Mouse (Mus musculus) forebrain, embryonic 14.5 days (tissue): ENCODE measurements around the gene Tbkbp1. TPM values are rescaled to one million over a fixed set of nuclear protein-coding genes. Genes with fewer than 3 reads are reported as not detected.
A peak's percentile ranks its signal among the peaks of the same experiment; 100 is the strongest.
"Not testable (repeated sequence)": the region's sequence is repeated elsewhere in the genome, so short reads cannot be mapped to it uniquely, and the experiment has no call there.

Experiments used
- ATAC-seq: fragments of 200-750 bp; cut with Nextera tagmentation; 2 replicates; pipeline ENCODE4 v1.8.0; 2017; ENCODE audit warnings: mild to moderate bottlenecking, moderate library complexity
- DNase-seq: peaks from one replicate; pipeline ENCODE4 v3.0.0-alpha.2; 2015; ENCODE audit warnings: low spot score
- H3K27ac ChIP-seq: fragments of 300-500 bp; sonication (generic); 2 replicates; pipeline ENCODE4 v1.5.1; 2014; ENCODE audit warnings: low read depth, mild to moderate bottlenecking, control low read depth, low read length, moderate library complexity
- H3K27me3 ChIP-seq: fragments of 300-500 bp; sonication (generic); replicated peaks from 2 replicates; pipeline ENCODE4 v1.6.1; 2014; ENCODE audit warnings: low read length, control low read depth, mixed read lengths; ENCODE audit not compliant: control insufficient read depth, insufficient read depth
- H3K36me3 ChIP-seq: fragments of 300-500 bp; sonication (generic); 2 replicates; pipeline ENCODE4 v1.6.1; 2014; ENCODE audit warnings: low read length, control low read depth; ENCODE audit not compliant: control insufficient read depth, insufficient read depth
- H3K4me1 ChIP-seq: fragments of 300-500 bp; sonication (generic); 2 replicates; pipeline ENCODE4 v1.6.1; 2014; ENCODE audit warnings: antibody characterized with exemption, low read length, control low read depth; ENCODE audit not compliant: control insufficient read depth, insufficient read depth
- H3K4me2 ChIP-seq: fragments of 300-500 bp; sonication (generic); 2 replicates; pipeline ENCODE4 v1.6.1; 2014; ENCODE audit warnings: mild to moderate bottlenecking, control low read depth, low read length
- H3K4me3 ChIP-seq: fragments of 300-500 bp; sonication (generic); 2 replicates; pipeline ENCODE4 v1.5.1; 2014; ENCODE audit warnings: low read depth, low read length, control low read depth
- H3K9ac ChIP-seq: fragments of 300-500 bp; sonication (generic); 2 replicates; pipeline ENCODE4 v1.6.1; 2014; ENCODE audit warnings: mild to moderate bottlenecking, low read length, control low read depth, moderate library complexity
- H3K9me3 ChIP-seq: fragments of 300-500 bp; sonication (generic); replicated peaks from 2 replicates; pipeline ENCODE4 v1.6.1; 2016; ENCODE audit warnings: low read length, control low read depth, mixed read lengths; ENCODE audit not compliant: control insufficient read depth
- WGBS: fragments of 180-500 bp; shearing (Covaris S2); extraction: QIAGEN DNeasy Blood & Tissue Kit; methylation state at CpG from one replicate; pipeline ENCODE4 v1.1.7; 2014; 5-methylcytosine and 5-hydroxymethylcytosine counted together
- polyA plus RNA-seq: library from polyadenylated mRNA; unstranded; fragments of >200 nt; fragmentation: Nextera tagmentation; extraction: Ambion mirVana; gene quantifications from 2 replicates; pipeline ENCODE4 v1.2.1, GENCODE M21; 2014

The Tbkbp1 gene
- polyA plus RNA-seq, result 4.8 and 5.4 TPM in 2 replicates

DNA sequence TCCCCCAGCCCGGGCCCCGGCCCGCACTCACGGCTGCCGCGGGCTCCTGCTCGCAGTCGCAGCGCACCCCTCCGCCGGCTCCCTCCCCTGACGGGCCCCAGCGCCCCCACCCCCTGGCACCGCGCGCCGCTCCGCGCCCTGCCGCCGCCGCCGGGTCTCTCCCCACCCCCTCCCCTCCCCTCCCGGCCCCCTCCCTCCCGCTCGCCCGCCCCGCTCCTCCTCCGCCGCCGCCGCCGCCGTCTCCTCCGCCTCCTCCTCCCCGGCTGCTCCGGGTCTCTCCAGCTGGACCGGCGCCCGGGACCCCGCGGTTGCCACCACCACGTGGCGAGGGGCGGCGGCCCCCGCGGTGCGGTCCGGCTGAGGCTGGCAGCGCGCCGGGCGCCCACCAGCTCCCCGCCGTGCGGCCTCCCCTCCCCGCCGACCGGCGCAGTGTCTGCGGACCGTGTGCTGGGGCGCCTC, at the start of gene Tbkbp1:
Gene Tbkbp1 (minus strand): TSS at position 153 of the 459 bp plus-strand sequence.
- under 1% methylated on average over 25 of the region's 64 CpGs for WGBS
- Histone ChIP-seq H3K27ac (peak within 1 kb of the TSS; percentile 89), H3K4me1 (peaks cover 18% of the 10 kb centered on the region), H3K4me3 (peak within 1 kb of the TSS; percentile 70), H3K27me3 (no peaks in the 10 kb centered on the region), H3K9ac (peak within 1 kb of the TSS; percentile 82), H3K36me3 (peaks cover 7% of the 10 kb centered on the region; the same call in 1 of the 2 replicates), H3K9me3 (no peaks in the 10 kb centered on the region), H3K4me2 (peak within 1 kb of the TSS; percentile 77)
- ATAC-seq, result peak; percentile 51
- DNase-seq, result peak; percentile 60

DNA sequence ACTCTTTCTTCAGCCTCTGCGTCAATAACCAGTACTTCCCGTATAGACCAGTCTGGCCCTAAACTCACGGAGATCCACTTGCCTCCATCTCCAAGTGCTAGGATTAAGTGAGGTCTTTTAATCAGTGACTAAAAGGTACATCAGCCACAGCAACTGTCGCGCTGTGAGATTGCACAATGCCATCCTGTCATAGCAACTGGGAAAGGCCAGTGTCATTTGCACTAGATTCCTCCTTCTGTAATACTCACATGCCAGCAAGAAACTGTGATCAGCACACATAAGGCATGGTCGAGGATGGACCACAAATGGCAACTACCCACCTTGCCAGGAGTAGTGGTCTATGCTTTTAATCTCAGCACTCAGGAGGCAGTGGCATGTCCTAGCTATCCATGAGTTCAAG, 48.2 kb upstream of the Tbkbp1 start:
- no peaks in the 10 kb centered on the region for H3K4me1 ChIP-seq
- no peak overlapping the region for H3K27ac ChIP-seq
- ATAC-seq, result no peak
- H3K27me3 ChIP-seq, result no peaks in the 10 kb centered on the region
- no peak overlapping the region for H3K9ac ChIP-seq
- H3K4me2 ChIP-seq, result no peak overlapping the region
- H3K9me3 ChIP-seq, result no peaks in the 10 kb centered on the region; the same call in 1 of the 2 replicates
- H3K4me3 ChIP-seq, result no peak overlapping the region
- no peaks in the 10 kb centered on the region for H3K36me3 ChIP-seq
- DNase-seq, result no peak
- 87% methylated on average over 6 of the region's 6 CpGs for WGBS

DNA sequence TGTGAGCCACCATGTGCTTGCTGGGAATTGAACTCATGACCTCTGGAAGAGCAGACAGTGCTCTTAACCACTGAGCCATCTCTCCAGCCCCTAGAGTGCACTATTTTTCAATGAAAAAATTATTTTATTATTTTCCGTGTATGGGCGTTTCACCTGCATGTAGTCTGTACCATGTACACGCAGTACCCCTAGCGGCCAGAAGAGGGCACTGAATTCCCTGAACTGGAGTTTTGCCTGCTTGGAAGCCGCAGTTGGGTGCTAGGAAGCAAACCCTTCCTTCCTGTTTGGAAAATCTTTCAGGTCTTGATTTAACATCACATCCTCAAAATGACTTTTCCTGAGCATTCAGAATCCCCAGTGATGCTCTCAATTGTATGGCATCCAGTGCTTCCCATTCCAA, 47.3 kb upstream of the Tbkbp1 start:
- peak; percentile 60 for DNase-seq
- H3K9me3 ChIP-seq, result no peaks in the 10 kb centered on the region; the same call in 1 of the 2 replicates

DNA sequence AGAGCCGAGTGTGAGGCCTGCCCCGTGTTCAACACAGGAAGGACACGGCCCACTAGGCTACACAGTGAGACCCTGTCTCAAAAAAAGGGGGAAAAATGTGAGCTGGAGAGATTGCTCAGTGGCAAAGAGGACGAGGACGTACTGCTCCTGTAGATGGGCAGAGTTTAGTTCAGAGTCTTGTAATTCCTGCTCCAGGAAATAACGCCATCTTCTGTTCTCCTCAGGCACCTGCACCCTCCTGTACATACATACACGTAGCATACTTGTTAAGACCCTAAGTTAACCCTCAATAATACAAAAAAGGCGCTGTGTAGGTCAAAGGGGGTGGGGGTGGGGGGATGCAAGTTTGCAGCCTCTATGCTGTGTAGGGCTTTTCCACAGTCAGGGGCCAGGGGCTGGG, 45.7 kb upstream of the Tbkbp1 start:
- no peak for DNase-seq
- WGBS, result 74% methylated on average over 8 of the region's 8 CpGs
- Histone ChIP-seq H3K36me3 (no peaks in the 10 kb centered on the region), H3K4me1 (no peaks in the 10 kb centered on the region), H3K27ac (no peak overlapping the region), H3K9ac (no peak overlapping the region), H3K9me3 (no peaks in the 10 kb centered on the region; the same call in 1 of the 2 replicates), H3K27me3 (no peaks in the 10 kb centered on the region), H3K4me2 (no peak overlapping the region), H3K4me3 (no peak overlapping the region)
- no peak for ATAC-seq

More for the DNA sequence above, 47.3 kb upstream of the Tbkbp1 start:
- H3K36me3 ChIP-seq, result no peaks in the 10 kb centered on the region
- no peak overlapping the region for H3K4me3 ChIP-seq
- ATAC-seq, result no peak
- H3K4me1 ChIP-seq, result no peaks in the 10 kb centered on the region
- WGBS, result 18% methylated on average over 5 of the region's 5 CpGs
- no peak overlapping the region for H3K9ac ChIP-seq
- no peak overlapping the region for H3K4me2 ChIP-seq
- no peak overlapping the region for H3K27ac ChIP-seq
- no peaks in the 10 kb centered on the region for H3K27me3 ChIP-seq

- no peak overlapping the region for H3K4me2 ChIP-seq
- no peak overlapping the region for H3K9ac ChIP-seq
- H3K9me3 ChIP-seq, result no peaks in the 10 kb centered on the region; the same call in 1 of the 2 replicates
- ATAC-seq, result no peak
- no peaks in the 10 kb centered on the region for H3K27me3 ChIP-seq
- no peak overlapping the region for H3K4me3 ChIP-seq
- no peaks in the 10 kb centered on the region for H3K4me1 ChIP-seq
- no peaks in the 10 kb centered on the region for H3K36me3 ChIP-seq
- no peak for DNase-seq
- 68% methylated on average over 12 of the region's 12 CpGs for WGBS
- no peak overlapping the region for H3K27ac ChIP-seq
Measured at GRCm38 (mm10) chr11:97196541-97196940, 45.2 kb upstream of the Tbkbp1 start.

- Histone ChIP-seq H3K9me3 (no peaks in the 10 kb centered on the region), H3K27ac (no peak overlapping the region), H3K36me3 (no peaks in the 10 kb centered on the region), H3K4me2 (no peak overlapping the region), H3K27me3 (no peaks in the 10 kb centered on the region), H3K9ac (no peak overlapping the region), H3K4me1 (peaks cover 6% of the 10 kb centered on the region; the same call in 1 of the 2 replicates), H3K4me3 (no peak overlapping the region)
- ATAC-seq (no peak), DNase-seq (peak; percentile 19)
Measured at GRCm38 (mm10) chr11:97192621-97192951, 41.3 kb upstream of the Tbkbp1 start.

DNA sequence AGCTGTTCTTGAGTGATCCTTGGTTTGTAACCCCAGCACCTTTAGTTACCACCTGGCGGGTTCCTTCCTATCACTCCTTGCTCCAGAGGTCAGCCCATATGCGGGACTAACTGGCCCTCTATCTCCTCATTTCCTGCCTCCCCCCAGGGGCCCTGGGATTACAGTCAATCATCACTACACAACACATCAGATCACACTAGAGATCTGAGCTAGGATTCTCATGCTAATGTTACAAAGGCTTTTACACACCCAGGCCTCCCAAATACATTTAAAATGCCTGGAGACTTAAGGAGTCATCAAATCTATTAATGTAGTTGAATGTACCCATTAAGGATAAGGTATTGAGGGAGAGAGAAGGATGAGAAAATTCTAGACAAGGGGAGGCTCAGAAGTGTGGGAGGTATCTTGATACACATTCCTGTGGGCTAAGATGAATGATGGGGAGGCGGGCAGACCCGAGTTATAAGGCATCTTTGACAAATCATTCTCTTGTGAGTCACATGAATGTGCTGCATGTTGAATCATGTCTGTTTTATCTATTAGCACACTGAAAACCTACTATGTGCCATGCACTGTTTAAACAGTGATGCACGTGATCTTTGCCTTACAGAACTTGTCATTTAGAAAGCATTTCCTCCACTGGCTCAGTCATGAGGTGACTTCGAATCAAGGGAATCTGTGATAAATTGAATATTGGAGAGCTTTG, 40.8 kb upstream of the Tbkbp1 start:
- no peak for DNase-seq
- Histone ChIP-seq H3K4me2 (no peak overlapping the region), H3K27ac (no peak overlapping the region), H3K4me1 (peaks cover 6% of the 10 kb centered on the region; the same call in 1 of the 2 replicates), H3K9me3 (no peaks in the 10 kb centered on the region), H3K27me3 (no peaks in the 10 kb centered on the region), H3K4me3 (no peak overlapping the region), H3K36me3 (no peaks in the 10 kb centered on the region), H3K9ac (no peak overlapping the region)
- ATAC-seq, result no peak
- 81% methylated on average over 6 of the region's 6 CpGs for WGBS

- Histone ChIP-seq H3K27ac (no peak overlapping the region), H3K9me3 (no peaks in the 10 kb centered on the region)
Measured at GRCm38 (mm10) chr11:97190992-97191391, 39.7 kb upstream of the Tbkbp1 start.

GRCm38 (mm10) chr11:97189645-97190044, 38.4 kb upstream of the Tbkbp1 start:
- H3K27me3 ChIP-seq, H3K4me3 ChIP-seq, DNase-seq, H3K9ac ChIP-seq, H3K4me2 ChIP-seq, H3K9me3 ChIP-seq, ATAC-seq: not testable (repeated sequence)
- peaks cover 18% of the 10 kb centered on the region for H3K36me3 ChIP-seq
- H3K27ac ChIP-seq, result peak overlapping the region; percentile 97; the same call in 1 of the 2 replicates
- 87% methylated on average over 6 of the region's 6 CpGs for WGBS
- peaks cover 19% of the 10 kb centered on the region; the same call in 1 of the 2 replicates for H3K4me1 ChIP-seq

More at GRCm38 (mm10) chr11:97190992-97191391, 39.7 kb upstream of the Tbkbp1 start:
- H3K4me1 ChIP-seq, result peaks cover 11% of the 10 kb centered on the region; the same call in 1 of the 2 replicates
- ATAC-seq (no peak), DNase-seq (no peak)
- peaks cover 4% of the 10 kb centered on the region for H3K36me3 ChIP-seq
- no peak overlapping the region for H3K4me2 ChIP-seq
- 89% methylated on average over 6 of the region's 6 CpGs for WGBS
- H3K4me3 ChIP-seq, result no peak overlapping the region
- H3K27me3 ChIP-seq, result no peaks in the 10 kb centered on the region
- H3K9ac ChIP-seq, result no peak overlapping the region
